Mouse (Mus musculus): Measurements from ENCODE around the gene Tulp1.
A peak's percentile ranks its signal among the peaks of the same experiment; 100 is the strongest.
"Not testable (repeated sequence)": the region's sequence is repeated elsewhere in the genome, so short reads cannot be mapped to it uniquely, and the experiment has no call there.

Tulp1 gene

DNA sequence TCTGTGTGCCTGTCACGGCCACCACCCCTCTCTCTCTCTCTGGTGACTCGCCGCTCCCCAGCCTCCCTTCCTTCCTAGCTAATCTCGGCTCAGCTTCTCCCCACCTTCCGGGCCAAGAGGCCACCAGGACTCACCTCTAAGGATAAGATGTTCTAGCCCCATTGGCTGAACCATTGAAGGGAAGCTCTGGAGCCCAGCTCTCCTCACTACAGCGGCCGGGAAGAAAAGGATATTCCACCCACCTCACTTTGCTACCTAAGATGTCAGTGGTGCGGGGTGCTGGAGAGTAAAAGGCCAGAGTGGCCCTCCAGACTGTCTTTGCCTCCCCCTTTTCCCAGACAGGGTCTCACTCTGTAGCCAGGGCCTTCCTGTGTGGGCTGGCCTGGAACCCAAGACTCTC lies at the start of gene Tulp1:
Tulp1 (minus strand) TSS at position 101 of the 400 bp plus-strand sequence.
- no peak for DNase-seq

GRCm38 (mm10) chr17:28411381-28411960 lies 46.4 kb upstream of the Tulp1 start:
- no peak for DNase-seq

DNA sequence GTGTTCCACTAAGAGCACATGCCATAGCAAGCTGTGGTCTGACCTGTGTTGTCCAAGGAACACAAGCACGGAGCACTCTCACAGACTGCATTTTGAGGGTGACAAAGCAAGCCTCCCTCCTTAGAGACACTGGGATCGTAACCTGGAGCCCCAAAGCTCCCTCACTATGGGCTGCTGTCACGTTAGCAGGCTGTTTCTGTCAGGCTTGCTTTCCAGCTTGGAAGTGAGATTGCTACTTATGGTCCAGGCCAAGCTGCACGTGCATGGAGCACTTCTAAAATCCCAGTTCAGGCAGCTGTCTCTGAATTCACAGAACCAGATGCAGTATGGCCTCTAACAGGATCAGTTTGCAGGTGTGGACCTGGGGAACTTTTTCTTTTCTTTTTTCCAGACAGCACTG lies 45.7 kb upstream of the Tulp1 start:
- no peak for DNase-seq

DNA sequence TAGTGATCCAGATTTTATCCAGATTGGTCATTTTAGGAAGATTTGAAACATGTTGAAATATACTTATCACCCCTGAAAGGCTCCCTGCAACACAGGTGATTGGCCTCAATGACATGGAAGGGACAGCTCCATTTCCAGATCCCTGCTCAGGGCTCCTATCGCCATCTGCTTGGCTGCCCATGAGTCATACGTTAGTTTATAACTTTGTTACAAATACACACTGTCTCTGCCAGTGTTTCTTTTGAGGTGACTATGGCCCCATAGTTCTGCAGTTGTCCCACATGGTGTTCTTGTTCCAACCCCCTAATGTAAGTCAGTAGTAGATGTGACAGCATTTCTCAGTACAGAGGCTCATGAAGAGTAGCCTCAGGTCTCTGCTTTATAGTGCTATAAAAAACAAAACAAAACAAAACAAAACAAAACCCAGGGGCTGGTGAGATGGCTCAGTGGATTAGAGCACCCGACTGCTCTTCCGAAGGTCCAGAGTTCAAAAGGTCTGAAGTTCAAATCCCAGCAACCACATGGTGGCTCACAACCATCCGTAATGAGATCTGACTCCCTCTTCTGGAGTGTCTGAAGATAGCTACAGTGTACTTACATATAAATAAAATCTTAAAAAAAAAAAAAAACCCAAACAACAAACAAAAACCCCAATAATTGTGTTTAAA lies 43.4 kb upstream of the Tulp1 start:
- DNase-seq, result no peak

DNA sequence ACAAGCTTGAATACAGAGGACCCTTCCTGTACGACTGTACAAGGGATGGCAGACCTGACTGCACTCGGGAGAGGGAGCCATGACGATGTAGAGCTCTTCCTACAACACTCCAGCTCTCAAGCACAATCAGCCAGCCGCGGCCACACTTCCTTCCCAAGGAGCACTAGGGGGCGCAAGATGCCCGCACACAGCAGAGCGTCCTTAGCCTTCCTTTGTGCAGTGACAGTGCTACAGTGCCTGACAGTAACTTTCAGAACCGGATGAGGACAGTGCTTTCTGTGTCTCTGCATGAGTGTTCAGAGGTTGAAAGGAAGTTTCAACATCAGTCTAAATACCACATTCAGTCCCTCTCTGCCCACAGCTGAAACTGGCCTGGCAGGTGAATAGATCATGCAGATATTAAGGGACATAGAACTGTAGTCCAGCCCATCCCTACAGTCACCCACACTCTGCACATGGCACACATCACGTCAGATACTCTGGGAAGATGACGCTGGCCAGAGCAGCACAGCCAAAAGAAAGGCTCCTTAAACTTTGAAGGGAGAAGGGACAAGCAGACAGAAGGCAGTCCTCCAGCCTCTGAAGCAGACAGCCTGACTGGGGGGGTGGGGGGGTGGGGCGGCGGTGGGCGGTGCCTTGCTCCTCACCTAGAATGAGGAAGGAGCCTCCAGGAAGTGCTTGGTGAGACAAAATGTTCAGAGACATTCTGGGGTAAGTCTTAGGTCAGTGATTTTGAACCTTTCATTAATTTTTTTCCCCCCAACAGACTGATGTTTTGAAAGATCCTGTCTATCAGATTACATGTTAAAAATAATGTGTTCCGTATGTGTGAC lies 42.6 kb upstream of the Tulp1 start:
- DNase-seq, result peak; percentile 87

GRCm38 (mm10) chr17:28406471-28406870 lies 41.4 kb upstream of the Tulp1 start:
- DNase-seq, result no peak

GRCm38 (mm10) chr17:28404745-28405144 lies 39.7 kb upstream of the Tulp1 start:
- not testable (repeated sequence) for DNase-seq

DNA sequence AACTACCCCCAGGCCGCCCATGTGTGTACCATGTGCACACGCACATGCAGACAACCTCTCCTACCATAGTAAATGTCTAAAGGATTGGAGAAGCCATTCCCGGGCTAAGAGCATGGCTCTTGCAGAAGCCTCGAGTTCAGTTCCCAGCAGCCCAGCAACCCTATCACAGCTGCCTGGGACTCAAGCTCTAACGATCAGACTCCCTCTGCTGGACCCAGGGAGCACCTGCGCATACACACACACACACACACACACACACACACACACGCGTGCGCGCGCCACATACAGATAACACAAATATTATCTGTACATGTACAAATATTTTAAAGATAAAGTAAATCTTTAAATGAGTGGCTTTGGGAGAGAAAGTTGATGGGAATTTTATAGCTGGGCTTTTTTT lies 39.3 kb upstream of the Tulp1 start:
- DNase-seq, result no peak

DNA sequence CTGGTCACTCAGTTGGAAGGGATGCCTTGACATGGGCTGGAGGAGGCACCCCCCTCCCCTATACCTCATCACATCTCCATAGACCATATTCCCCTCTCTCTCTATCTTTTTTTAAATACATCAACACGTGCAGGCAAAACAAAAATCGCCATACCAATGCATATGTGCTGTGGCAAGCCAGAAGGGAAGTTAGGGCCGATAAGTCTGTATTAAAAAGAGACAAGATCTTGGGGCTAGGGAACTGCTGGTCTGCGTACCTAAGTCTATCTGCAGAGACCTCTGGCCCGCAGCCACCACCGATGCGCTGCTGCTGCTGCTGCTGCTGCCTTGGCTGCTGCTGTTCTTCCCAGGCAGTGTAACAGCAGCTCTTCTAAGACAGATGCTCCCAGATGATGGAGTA lies 30.0 kb upstream of the Tulp1 start:
- DNase-seq, result no peak

- DNase-seq, result no peak
Measured at GRCm38 (mm10) chr17:28394051-28394765, 29.2 kb upstream of the Tulp1 start.

- DNase-seq, result no peak
Measured at GRCm38 (mm10) chr17:28391568-28392432, 26.8 kb upstream of the Tulp1 start.

DNA sequence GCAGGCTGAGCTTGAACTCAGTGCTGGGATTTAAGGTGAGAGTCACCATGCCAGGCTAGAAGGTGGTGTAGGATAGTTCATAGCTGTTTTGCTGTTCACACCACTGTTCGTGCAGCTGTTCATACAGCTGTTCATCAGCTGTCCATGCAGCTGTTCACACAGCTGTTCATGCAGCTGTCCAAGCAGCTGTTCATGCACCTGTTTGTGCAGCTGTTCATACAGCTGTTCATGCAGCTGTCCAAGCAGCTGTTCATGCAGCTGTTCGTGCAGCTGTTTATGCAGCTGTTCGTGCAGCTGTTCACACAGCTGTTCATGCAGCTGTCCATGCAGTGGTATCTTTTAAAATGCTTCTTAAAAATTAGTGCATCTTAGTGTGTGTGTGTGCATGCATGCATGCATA lies 23.5 kb upstream of the Tulp1 start:
- no peak for DNase-seq

DNA sequence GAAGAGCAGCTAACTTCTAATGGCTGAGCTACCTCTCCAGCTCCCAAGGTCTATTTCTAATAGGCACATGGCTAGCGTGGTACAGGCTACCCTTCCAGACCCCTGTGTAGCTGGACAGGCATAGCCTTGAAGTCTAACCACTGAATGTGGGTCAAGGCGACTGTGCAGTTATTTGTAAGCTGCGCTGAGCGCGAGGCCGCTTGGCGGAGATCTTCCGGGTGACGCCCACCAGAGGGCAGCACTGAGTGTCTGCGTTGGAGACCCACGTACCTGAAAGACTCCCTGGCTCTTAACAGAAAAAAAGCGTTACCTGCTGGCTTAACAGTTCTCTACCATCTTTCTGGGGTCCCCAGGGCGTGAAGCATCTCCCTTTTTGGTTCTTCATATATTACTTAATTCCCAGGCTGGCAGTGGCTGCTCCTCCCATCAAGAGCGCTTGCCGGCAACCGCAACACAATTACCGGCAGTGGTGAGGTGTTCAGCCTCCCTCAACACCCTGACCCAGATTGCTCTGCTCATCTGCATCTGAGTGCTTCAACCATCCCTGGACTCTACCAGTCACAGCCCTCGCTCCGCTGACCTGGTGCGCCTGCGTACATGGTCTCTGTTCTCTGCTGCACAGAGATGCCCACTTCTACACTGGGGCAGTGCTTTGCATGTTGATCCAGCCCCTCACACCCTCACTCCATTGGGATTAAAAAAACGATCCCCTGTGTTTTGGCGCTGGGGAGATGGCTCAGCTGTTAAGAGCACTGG lies 21.3 kb upstream of the Tulp1 start:
- DNase-seq, result peak; percentile 90

DNA sequence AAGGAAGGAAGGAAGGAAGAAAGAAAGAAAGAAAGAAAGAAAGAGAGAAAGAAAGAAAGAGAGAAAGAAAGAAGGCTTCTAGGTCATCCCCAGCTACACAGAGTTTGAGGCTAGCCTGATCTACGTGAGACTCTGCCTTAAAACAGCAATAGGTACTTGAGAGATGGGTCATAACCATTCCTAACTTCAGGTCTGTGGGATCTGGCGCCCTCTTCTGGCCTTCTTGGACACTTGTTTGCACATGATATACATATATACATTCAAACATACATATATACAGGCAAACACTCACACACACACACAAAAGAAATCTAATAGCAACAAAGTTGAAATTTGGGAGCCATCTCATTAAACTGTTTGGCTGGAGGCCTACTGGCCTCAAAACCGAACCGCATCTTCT lies 19.3 kb upstream of the Tulp1 start:
- DNase-seq, result peak; percentile 64

GRCm38 (mm10) chr17:28380255-28380654 lies 15.2 kb upstream of the Tulp1 start:
- DNase-seq, result no peak

- DNase-seq, result peak; percentile 34
Measured at GRCm38 (mm10) chr17:28375592-28376061, 10.6 kb upstream of the Tulp1 start.

GRCm38 (mm10) chr17:28374494-28374893 lies 9.5 kb upstream of the Tulp1 start:
- DNase-seq, result peak; percentile 88

DNA sequence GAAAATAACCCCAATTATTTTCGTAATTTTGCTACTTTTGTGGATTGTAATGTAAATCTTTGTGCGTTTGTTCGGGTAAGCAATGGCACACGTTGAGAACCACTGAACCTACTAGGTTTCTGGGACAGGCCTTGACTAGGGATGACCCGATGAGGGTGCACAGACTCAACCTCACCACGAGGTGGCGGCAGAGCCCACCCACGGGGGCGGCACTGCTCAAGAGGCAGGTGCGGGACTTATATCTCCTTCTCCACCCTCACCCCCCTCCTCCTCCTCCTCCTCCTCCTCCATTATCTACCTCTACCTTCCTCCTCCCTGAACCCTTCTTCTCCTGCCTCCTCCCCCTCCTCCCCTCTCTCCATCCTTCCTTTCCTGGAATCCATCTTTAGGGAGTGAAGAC lies 8.8 kb upstream of the Tulp1 start:
- peak; percentile 92 for DNase-seq

GRCm38 (mm10) chr17:28371941-28372340 lies 6.9 kb upstream of the Tulp1 start:
- no peak for DNase-seq

GRCm38 (mm10) chr17:28371286-28371685 lies 6.3 kb upstream of the Tulp1 start:
- DNase-seq, result no peak

DNA sequence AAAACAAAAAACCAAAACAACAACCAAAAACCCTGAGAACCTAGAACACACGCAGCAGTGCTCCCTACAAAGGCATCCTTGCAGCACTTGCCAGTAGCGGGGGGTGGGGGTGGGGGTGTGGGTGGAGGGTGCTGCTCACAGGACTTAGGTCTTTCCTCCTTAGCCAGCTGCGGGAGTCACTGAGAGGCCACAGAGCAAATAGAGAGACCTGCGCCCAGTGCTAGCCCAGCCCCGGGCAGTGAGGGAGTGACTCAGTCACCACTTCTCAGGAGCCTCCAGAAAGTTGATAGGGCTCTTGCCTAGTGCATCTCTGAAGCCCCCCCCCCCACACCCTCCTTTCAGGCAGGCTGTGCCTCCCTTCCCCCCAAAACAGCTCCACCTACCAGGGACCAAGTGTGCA lies 4.0 kb upstream of the Tulp1 start:
- no peak for DNase-seq

All from thymus, postnatal 14 days (tissue).